In the genomic region with DNA sequence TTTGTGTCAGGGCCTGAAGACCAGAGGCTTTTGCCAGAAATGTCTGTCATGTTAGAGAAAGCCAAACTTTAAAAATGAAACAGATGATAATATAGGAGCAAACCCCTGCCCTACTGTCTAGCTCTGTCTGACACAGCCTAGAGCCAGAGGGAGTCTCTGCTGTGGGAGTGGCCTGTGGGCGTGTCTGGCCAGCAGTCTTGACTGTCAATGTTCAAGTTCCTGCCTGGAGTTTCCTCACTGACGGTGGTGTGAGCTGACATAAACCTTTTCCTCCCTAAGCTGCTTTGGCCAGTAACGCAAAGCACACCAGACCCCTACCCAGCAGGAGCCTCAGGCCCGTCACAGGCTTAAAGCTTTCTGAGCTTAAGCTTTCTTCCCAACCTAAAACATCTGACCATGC, we compare ENCODE assay signal across 9 mouse cellular contexts. TPM values are rescaled to one million over a fixed set of nuclear protein-coding genes. Genes with fewer than 3 reads are reported as not detected.
DNase-seq lines count a peak whose midpoint lies in the region; ATAC-seq lines count a peak whose summit lies in the region.
"Had no signal": no experiment of that assay in that cellular context is flagged by ENCODE, and none has a peak within 500 bp of the region (broad histone marks: within the 10 kb centered on the region; RNA-seq: fewer than 3 reads in every experiment).

No protein-coding gene starts in this region.

- H3K27ac ChIP-seq in hindbrain, embryonic 12.5 days, result no peak overlapping the region

- no peak overlapping the region for H3K4me2 ChIP-seq in hindbrain, embryonic 12.5 days (replicated peaks)

- DNase-seq in heart, adult 18-20 months, result peak; percentile 52 to 57
- no peak for DNase-seq in heart, adult 11 months
- DNase-seq in adrenal gland, postnatal 10 days, result peak; percentile 71
- DNase-seq in kidney, adult 9 months, result peak; percentile 45
- DNase-seq in lung, postnatal 36 days, result peak; percentile 73
- DNase-seq in thymus, postnatal 0 days (ENCODE audit: low spot score), result no peak
- DNase-seq in frontal cortex, postnatal 10 days (ENCODE audit: low spot score in 2 of 2), result no peak

- no peaks in the 10 kb centered on the region for H3K9me3 ChIP-seq in hindbrain, embryonic 12.5 days (replicated peaks)

- no peak overlapping the region for H3K9ac ChIP-seq in hindbrain, embryonic 12.5 days

- H3K4me3 ChIP-seq in hindbrain, embryonic 12.5 days, result no peak overlapping the region

- H3K4me1 ChIP-seq in hindbrain, embryonic 12.5 days, result no peaks in the 10 kb centered on the region

- ATAC-seq in hindbrain, embryonic 12.5 days (ENCODE audit: low FRiP score), result no peak

- 59% methylated on average over 4 of the region's 4 CpGs for WGBS in hindbrain, embryonic 12.5 days

- H3K27me3 ChIP-seq in hindbrain, embryonic 12.5 days, result no peaks in the 10 kb centered on the region
- H3K27me3 ChIP-seq: CH12.LX had no signal

- peaks cover 66% of the 10 kb centered on the region for H3K36me3 ChIP-seq in hindbrain, embryonic 12.5 days

RNA-seq across cellular contexts. Expression of gene Zbtb43, which starts 16.2 kb away (rescaled TPM):
- 10 to 100 TPM; 16.2 to 16.6 TPM for total RNA-seq in heart, adult 18-20 months (2021)
- 10 to 100 TPM; 21.9 to 26.7 TPM for total RNA-seq in adrenal gland, postnatal 10 days (2021)
- polyA plus RNA-seq in hindbrain, embryonic 12.5 days (2016; fragmentation: Nextera tagmentation; extraction: Ambion mirVana), result 26.5 and 27.3 TPM in 2 replicates
- 16.7 and 17.5 TPM in 2 replicates for polyA plus RNA-seq in thymus, postnatal 0 days (2015; fragmentation: Nextera tagmentation; extraction: Ambion mirVana)

RNA-seq across cellular contexts. Expression of gene Zbtb34, which starts 21.0 kb away (rescaled TPM):
- 1 to 10 TPM; 4.7 to 8.0 TPM for total RNA-seq in heart, adult 18-20 months (2021)
- total RNA-seq in adrenal gland, postnatal 10 days (2021), result 10 to 100 TPM; 20.0 to 21.5 TPM
- 10.0 and 12.0 TPM in 2 replicates for polyA plus RNA-seq in hindbrain, embryonic 12.5 days (2016; fragmentation: Nextera tagmentation; extraction: Ambion mirVana)
- polyA plus RNA-seq in thymus, postnatal 0 days (2015; fragmentation: Nextera tagmentation; extraction: Ambion mirVana), result 3.3 and 3.7 TPM in 2 replicates

Comparison
In these comparisons a context has a peak if more than half of its experiments do, and no peak if none do; other contexts are left out.
1. DNase-seq: peak in heart, adult 18-20 months (2 of 2), adrenal gland, postnatal 10 days (single experiment), kidney, adult 9 months (single experiment) and lung, postnatal 36 days (single experiment); none in heart, adult 11 months (single experiment), thymus, postnatal 0 days (single experiment) and frontal cortex, postnatal 10 days (0 of 2).